Mouse (Mus musculus) hindbrain, embryonic 13.5 days (tissue): ENCODE data around the gene Slc25a35. TPM values are rescaled to one million over a fixed set of nuclear protein-coding genes. Genes with fewer than 3 reads are reported as not detected.
"Not testable (repeated sequence)": the region's sequence is repeated elsewhere in the genome, so short reads cannot be mapped to it uniquely, and the experiment has no call there.

Experiments used
- ATAC-seq: fragments of 200-750 bp; cut with Nextera tagmentation; 2 replicates; pipeline ENCODE4 v1.8.0; 2017; ENCODE audit warnings: moderate TSS enrichment; ENCODE audit not compliant: low FRiP score
- H3K27ac ChIP-seq: fragments of 300-500 bp; sonication (generic); 2 replicates; pipeline ENCODE4 v1.5.1; 2015; ENCODE audit warnings: inconsistent platforms, mild to moderate bottlenecking, moderate library complexity
- H3K27me3 ChIP-seq: fragments of 300-500 bp; sonication (generic); 2 replicates; pipeline ENCODE4 v1.6.1; 2015; ENCODE audit warnings: mild to moderate bottlenecking, inconsistent platforms
- H3K36me3 ChIP-seq: fragments of 300-500 bp; sonication (generic); 2 replicates; pipeline ENCODE4 v1.6.1; 2015; ENCODE audit warnings: mild to moderate bottlenecking, inconsistent platforms
- H3K4me1 ChIP-seq: fragments of 300-500 bp; sonication (generic); replicated peaks from 2 replicates; pipeline ENCODE4 v1.6.1; 2015; ENCODE audit warnings: inconsistent platforms
- H3K4me2 ChIP-seq: fragments of 300-500 bp; sonication (generic); 2 replicates; pipeline ENCODE4 v1.6.1; 2015; ENCODE audit warnings: inconsistent platforms, mild to moderate bottlenecking, moderate library complexity
- H3K4me3 ChIP-seq: fragments of 300-500 bp; sonication (generic); 2 replicates; pipeline ENCODE4 v1.5.1; 2015; ENCODE audit warnings: mild to moderate bottlenecking, inconsistent platforms
- H3K9ac ChIP-seq: fragments of 300-500 bp; sonication (generic); 2 replicates; pipeline ENCODE4 v1.6.1; 2015; ENCODE audit warnings: mild to moderate bottlenecking, inconsistent platforms
- H3K9me3 ChIP-seq: fragments of 300-500 bp; sonication (generic); 2 replicates; pipeline ENCODE4 v1.6.1; 2016; ENCODE audit warnings: inconsistent platforms
- WGBS: fragments of 180-500 bp; shearing (Covaris S2); methylation state at CpG from one replicate; pipeline ENCODE4 v1.1.7; 2015; 5-methylcytosine and 5-hydroxymethylcytosine counted together
- polyA plus RNA-seq: library from polyadenylated mRNA; unstranded; fragments of >200 nt; fragmentation: Nextera tagmentation; extraction: Ambion mirVana; gene quantifications from 2 replicates; pipeline ENCODE4 v1.2.1, GENCODE M21; 2015

The Slc25a35 gene
- polyA plus RNA-seq, 1 experiment from 2014 or later, result 1.5 TPM

DNA sequence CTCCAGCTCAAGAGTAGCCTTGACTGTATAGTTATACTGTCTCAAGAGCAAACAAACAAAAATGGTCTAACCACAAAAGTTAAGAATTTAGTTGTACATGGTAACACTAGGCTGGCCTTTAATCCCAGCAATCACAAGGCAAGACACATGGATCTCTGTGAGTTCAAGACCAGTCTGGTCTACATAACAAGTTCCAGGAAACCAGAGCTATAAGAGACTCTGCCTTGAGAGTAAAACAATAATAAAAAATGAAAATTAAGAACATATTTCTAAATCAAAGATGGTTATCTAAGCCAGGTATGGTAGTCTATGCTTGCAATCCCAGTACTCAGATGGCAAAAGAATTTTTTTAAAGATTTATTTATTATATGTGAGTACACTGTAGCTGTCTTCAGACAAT is 2.9 kb upstream of the Slc25a35 start:
- H3K36me3 ChIP-seq, result no peaks in the 10 kb centered on the region
- H3K27me3 ChIP-seq, result peaks cover 16% of the 10 kb centered on the region
- H3K4me2 ChIP-seq, result no peak overlapping the region
- no peak overlapping the region for H3K9ac ChIP-seq
- no peaks in the 10 kb centered on the region for H3K9me3 ChIP-seq
- ATAC-seq, result no peak
- H3K4me3 ChIP-seq, result no peak overlapping the region
- H3K27ac ChIP-seq, result no peak overlapping the region
- peaks cover 19% of the 10 kb centered on the region for H3K4me1 ChIP-seq

DNA sequence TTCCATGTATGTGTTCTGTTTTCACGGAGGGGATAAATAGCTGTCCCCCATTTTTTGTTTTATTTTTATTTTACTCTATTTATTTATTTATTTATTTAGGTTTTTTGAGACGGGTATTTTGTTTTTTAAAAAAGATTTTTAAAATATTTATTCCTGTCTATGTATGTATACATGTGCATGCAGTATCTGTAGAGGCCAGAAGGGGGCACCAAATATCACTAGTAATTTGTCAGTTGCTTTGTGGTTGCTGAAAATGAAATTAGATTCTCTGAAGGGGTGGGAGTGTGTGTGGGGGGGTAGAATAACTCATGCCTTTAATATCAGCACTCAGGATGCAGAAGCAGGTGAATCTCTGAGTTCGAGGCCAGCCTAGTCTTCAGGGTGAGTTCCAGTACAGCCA is 2.1 kb upstream of the Slc25a35 start:
- 30% methylated on average over 3 of the region's 3 CpGs for WGBS
- Histone ChIP-seq H3K36me3 (no peaks in the 10 kb centered on the region), H3K27me3 (peaks cover 16% of the 10 kb centered on the region), H3K4me3 (no peak overlapping the region), H3K4me2 (no peak overlapping the region), H3K9ac (no peak overlapping the region), H3K4me1 (peaks cover 23% of the 10 kb centered on the region), H3K9me3 (no peaks in the 10 kb centered on the region), H3K27ac (no peak overlapping the region)
- no peak for ATAC-seq

DNA sequence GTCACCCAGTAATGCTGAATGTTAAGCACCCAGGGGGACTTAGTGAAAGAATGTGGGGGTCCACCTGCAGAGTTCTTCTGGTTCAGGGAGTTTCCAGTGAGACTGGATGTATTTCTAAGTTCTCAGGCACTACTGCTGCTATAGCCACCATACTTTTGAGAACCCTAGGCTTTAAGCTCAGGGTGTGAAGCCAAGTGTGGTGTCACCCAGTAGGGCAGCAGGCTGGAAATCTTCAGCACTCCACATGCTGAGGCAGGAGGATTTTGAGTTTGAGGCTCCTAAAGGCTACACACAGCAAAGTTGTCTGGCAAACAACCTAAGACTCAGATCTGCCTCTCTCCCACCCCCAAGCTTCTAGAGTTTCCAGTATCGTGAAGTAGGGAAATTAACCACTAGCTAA is 1.4 kb upstream of the Slc25a35 start:
- Histone ChIP-seq H3K27ac (no peak overlapping the region), H3K36me3 (no peaks in the 10 kb centered on the region), H3K4me3 (0 out of 2 replicates have a peak overlapping the region, but pooled peaks have one; percentile 63), H3K9ac (no peak overlapping the region), H3K27me3 (peaks cover 16% of the 10 kb centered on the region), H3K9me3 (no peaks in the 10 kb centered on the region), H3K4me2 (peak overlapping the region; percentile 90; the same call in 1 of the 2 replicates), H3K4me1 (peaks cover 23% of the 10 kb centered on the region)
- WGBS, result 62% methylated on average over 1 of the region's 1 CpGs
- no peak for ATAC-seq

DNA sequence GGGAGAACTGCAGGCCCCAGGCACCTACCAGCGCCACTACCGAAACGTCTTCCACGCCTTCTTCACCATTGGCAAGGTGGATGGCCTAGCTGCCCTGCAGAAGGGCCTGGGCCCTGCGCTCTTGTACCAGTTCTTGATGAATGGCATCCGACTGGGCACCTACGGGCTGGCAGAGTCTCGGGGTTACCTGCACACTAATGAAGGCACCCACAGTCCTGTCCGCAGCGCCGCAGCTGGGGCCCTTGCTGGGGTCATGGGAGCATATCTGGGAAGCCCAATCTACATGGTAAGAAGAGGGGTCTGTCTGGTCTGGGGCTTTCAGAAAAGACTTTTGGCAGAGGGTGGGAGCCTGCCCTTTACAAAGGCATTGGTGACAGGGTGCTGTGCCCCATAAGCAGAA is 821 bp downstream of the Slc25a35 start:
- H3K9me3 ChIP-seq, result no peaks in the 10 kb centered on the region
- peaks cover 12% of the 10 kb centered on the region; the same call in 1 of the 2 replicates for H3K27me3 ChIP-seq
- ATAC-seq, result no peak
- no peaks in the 10 kb centered on the region for H3K36me3 ChIP-seq
- H3K9ac ChIP-seq, result peak overlapping the region; percentile 81; the same call in 1 of the 2 replicates
- no peak overlapping the region for H3K27ac ChIP-seq
- 84% methylated on average over 11 of the region's 11 CpGs for WGBS
- peak overlapping the region; percentile 90 for H3K4me2 ChIP-seq
- peaks cover 29% of the 10 kb centered on the region for H3K4me1 ChIP-seq
- no peak overlapping the region for H3K4me3 ChIP-seq

DNA sequence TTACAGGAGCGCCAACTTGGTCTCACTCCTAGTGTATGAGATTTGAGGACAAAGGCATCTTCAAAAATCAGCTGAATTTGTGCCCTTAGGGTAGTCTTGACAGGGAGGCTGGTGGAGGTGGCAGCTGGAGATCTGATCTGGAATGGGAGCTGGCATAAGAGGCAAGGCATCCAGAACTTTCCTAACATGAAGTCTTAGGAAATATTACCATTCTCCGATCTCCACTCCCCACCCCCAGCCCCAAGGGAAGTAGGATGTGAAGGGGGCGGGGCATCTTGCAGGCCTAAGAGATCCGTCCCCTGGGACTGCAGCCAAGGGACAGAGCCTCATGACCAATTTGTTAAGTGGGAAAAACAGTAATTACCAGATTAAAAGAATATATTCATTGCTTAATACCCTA is 2.3 kb downstream of the Slc25a35 start:
- peaks cover 33% of the 10 kb centered on the region for H3K4me1 ChIP-seq
- no peak for ATAC-seq

DNA sequence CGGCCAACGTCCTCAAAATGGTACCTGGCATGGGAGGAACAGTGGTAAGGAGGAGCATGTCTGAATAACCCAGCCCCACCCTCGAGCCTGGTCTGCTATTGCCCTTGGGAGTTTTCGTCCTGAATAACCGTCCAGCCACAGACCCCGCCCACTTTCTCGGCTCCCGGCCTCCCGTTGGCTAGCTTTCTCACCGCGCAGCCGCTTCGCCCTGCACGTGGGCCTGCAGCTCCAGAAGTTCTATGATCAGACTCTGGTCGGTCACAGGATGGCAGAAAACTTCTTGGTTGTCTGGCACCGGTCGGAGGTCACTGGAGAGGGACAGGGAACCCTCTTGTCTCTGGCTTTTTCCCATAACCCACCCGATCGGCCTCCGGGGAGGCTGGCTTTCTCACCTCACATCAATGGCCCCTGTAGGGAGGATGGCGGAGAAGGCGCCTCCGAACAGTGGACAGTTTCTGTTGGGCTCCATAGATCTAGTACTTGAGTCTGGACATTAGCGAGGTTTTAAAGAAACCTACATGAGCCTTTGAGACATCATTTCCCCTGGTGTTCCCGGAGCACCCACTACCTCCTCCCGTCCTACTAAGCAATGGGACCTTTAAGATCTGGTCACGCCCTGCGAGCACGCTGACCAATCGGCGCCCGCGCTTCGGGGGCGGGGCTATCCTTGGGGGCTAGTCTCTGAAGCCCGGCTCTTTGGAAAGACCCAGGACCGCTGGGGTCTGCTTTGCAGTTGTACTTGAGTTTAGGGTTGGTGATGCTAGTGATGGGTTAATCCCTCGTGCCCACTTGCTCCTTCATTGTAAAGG is 5.5 kb downstream of the Slc25a35 start:
- H3K9me3 ChIP-seq, H3K27me3 ChIP-seq, H3K27ac ChIP-seq, H3K36me3 ChIP-seq: not testable (repeated sequence)
- peak overlapping the region; percentile 43 for H3K4me3 ChIP-seq
- H3K4me1 ChIP-seq, result peaks cover 19% of the 10 kb centered on the region
- peak; percentile 86 for ATAC-seq
- peak overlapping the region; percentile 63 for H3K4me2 ChIP-seq
- H3K9ac ChIP-seq, result peak overlapping the region; percentile 51
- under 1% methylated on average over 38 of the region's 38 CpGs for WGBS

More for the DNA sequence above, 2.3 kb downstream of the Slc25a35 start:
- H3K27ac ChIP-seq, result no peak overlapping the region
- H3K9me3 ChIP-seq, result no peaks in the 10 kb centered on the region
- H3K4me2 ChIP-seq, result no peak overlapping the region
- peaks cover 12% of the 10 kb centered on the region; the same call in 1 of the 2 replicates for H3K27me3 ChIP-seq
- no peaks in the 10 kb centered on the region for H3K36me3 ChIP-seq
- no peak overlapping the region for H3K9ac ChIP-seq
- H3K4me3 ChIP-seq, result no peak overlapping the region
- WGBS, result 75% methylated on average over 4 of the region's 4 CpGs

DNA sequence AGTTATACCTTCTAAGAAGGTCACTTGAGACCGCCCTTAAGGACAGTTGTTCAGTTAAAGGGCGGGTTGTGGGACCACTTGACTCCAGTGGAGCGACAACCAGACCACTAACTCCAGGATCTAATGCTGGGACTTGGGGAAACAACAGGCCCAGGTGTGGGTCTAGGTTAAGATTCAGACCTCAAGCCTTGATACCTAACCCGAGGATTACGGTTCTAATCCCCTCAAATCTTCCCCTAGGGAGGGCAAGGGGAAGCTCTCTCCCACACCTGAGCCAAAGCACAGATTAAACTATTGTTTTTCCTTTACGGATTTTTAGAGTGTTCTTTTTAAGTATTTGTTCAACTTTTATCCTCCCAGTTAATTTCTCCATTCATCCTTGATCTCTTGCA is 6.1 kb downstream of the Slc25a35 start:
- Histone ChIP-seq H3K9ac (0 out of 2 replicates have a peak overlapping the region, but pooled peaks have one; percentile 15), H3K4me3 (peak overlapping the region; percentile 43), H3K9me3 (no peaks in the 10 kb centered on the region), H3K4me2 (peak overlapping the region; percentile 63), H3K27me3 (0 out of 2 replicates have a peak, but pooled peaks cover 3% of the 10 kb centered on the region), H3K36me3 (no peaks in the 10 kb centered on the region), H3K27ac (no peak overlapping the region), H3K4me1 (peaks cover 15% of the 10 kb centered on the region)
- ATAC-seq, result no peak
- 36% methylated on average over 6 of the region's 6 CpGs for WGBS

GRCm38 (mm10) chr11:68975085-68975484 is 7.2 kb downstream of the Slc25a35 start, which contains the start of gene Rangrf:
Gene Rangrf, minus strand, starts transcription at chr11:68975185.
- H3K27ac ChIP-seq, result no peak within 1 kb of the TSS
- 82% methylated on average over 7 of the region's 7 CpGs for WGBS
- H3K9me3 ChIP-seq, result no peaks in the 10 kb centered on the region
- H3K9ac ChIP-seq, result 0 out of 2 replicates have a peak within 1 kb of the TSS, but pooled peaks have one; percentile 15
- no peaks in the 10 kb centered on the region for H3K36me3 ChIP-seq
- H3K4me3 ChIP-seq, result peak within 1 kb of the TSS; percentile 43
- ATAC-seq, result no peak
- H3K27me3 ChIP-seq, result 0 out of 2 replicates have a peak, but pooled peaks cover 3% of the 10 kb centered on the region
- peaks cover 14% of the 10 kb centered on the region for H3K4me1 ChIP-seq
- peak within 1 kb of the TSS; percentile 63 for H3K4me2 ChIP-seq

- no peaks in the 10 kb centered on the region for H3K9me3 ChIP-seq
- no peak overlapping the region for H3K27ac ChIP-seq
- H3K4me1 ChIP-seq, result peaks cover 10% of the 10 kb centered on the region
- H3K9ac ChIP-seq, result no peak overlapping the region
- H3K4me2 ChIP-seq, result no peak overlapping the region
- H3K27me3 ChIP-seq, result 0 out of 2 replicates have a peak, but pooled peaks cover 3% of the 10 kb centered on the region
- no peaks in the 10 kb centered on the region for H3K36me3 ChIP-seq
- no peak overlapping the region for H3K4me3 ChIP-seq
- no peak for ATAC-seq
- 94% methylated on average over 1 of the region's 1 CpGs for WGBS
These were observed 7.7 kb downstream of the Slc25a35 start for GRCm38 (mm10) chr11:68975601-68976000.

- H3K4me2 ChIP-seq, result no peak overlapping the region
- no peak overlapping the region for H3K27ac ChIP-seq
- no peak for ATAC-seq
- H3K4me1 ChIP-seq, result no peaks in the 10 kb centered on the region
- H3K36me3 ChIP-seq, result no peaks in the 10 kb centered on the region
- 57% methylated on average over 5 of the region's 5 CpGs for WGBS
- H3K4me3 ChIP-seq, result no peak overlapping the region
- H3K9ac ChIP-seq, result no peak overlapping the region
- H3K27me3 ChIP-seq, result 0 out of 2 replicates have a peak, but pooled peaks cover 3% of the 10 kb centered on the region
- H3K9me3 ChIP-seq, result no peaks in the 10 kb centered on the region
These were observed 11.4 kb downstream of the Slc25a35 start for GRCm38 (mm10) chr11:68979320-68979733.

DNA sequence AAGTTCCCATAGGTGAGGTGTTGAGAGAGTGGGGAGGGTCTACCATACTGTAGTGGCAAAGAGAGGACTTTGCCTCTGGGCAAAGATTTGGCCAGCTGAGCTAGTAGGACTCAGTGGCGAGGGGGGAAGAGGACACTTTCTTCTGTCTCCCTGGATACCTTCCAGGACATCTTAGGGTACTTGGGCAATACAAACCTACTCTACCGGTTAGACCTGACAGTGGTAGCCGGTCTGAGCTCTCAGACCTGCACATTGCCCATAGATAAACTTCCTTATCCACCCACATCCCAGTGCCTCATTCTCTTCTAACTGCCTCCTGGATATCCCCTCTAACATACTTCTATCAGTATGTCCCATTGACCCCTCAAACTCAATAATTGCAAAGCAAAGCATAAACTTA is 13.0 kb downstream of the Slc25a35 start:
- H3K4me1 ChIP-seq, result no peaks in the 10 kb centered on the region
- no peak overlapping the region for H3K4me3 ChIP-seq
- peaks cover 3% of the 10 kb centered on the region; the same call in 1 of the 2 replicates for H3K36me3 ChIP-seq
- no peaks in the 10 kb centered on the region for H3K27me3 ChIP-seq
- no peak overlapping the region for H3K27ac ChIP-seq
- H3K9ac ChIP-seq, result no peak overlapping the region
- ATAC-seq, result no peak
- 71% methylated on average over 3 of the region's 3 CpGs for WGBS
- H3K9me3 ChIP-seq, result no peaks in the 10 kb centered on the region
- no peak overlapping the region for H3K4me2 ChIP-seq

DNA sequence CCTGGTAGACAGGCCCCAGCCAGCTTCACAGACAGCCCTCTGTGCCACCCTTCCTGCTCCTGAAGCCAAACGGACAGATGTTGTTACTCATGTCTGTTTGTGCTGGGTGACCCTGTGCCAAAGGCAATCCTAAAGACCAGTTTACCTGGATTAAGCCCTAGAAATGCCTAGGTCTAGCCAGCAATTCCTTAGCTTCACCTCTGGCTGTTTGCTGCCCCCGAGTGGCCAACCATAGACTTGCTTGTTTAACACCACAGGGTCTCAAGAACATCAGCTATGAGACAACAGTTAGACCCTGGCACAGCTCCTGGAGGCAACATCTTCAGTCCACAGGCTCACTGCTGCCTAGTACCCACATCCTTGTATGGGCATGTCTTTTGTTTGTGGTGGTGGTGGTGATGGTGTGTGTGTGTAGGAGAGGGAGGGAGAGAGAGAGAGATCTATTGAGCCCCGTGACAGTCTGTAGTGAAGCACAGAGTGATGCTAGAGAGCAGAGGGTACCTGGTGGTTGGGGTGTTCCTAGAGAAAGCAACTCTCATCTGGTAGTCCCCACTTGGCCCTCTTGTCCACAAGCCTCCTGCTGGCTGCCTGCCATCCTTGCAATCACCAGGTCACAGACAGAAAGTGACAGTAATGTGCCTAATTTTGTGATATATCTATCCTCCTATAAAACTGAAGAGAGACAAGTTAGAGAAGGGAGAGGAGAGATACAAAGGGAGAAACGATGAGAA is 14.9 kb downstream of the Slc25a35 start:
- ATAC-seq, result 0 out of 2 replicates have a peak, but pooled peaks have one; percentile 43
- Histone ChIP-seq H3K9ac (peak overlapping the region; percentile 35; the same call in 1 of the 2 replicates), H3K36me3 (peaks cover 17% of the 10 kb centered on the region), H3K4me3 (no peak overlapping the region), H3K4me1 (no peaks in the 10 kb centered on the region), H3K9me3 (no peaks in the 10 kb centered on the region), H3K4me2 (no peak overlapping the region), H3K27me3 (no peaks in the 10 kb centered on the region), H3K27ac (no peak overlapping the region)
- 42% methylated on average over 4 of the region's 4 CpGs for WGBS
